Mouse (Mus musculus): Measurements from ENCODE around the gene Sh3gl2. TPM values are rescaled to one million over a fixed set of nuclear protein-coding genes. Genes with fewer than 3 reads are reported as not detected.

The Sh3gl2 gene
- polyA plus RNA-seq, 1 experiment = 236 TPM

DNA sequence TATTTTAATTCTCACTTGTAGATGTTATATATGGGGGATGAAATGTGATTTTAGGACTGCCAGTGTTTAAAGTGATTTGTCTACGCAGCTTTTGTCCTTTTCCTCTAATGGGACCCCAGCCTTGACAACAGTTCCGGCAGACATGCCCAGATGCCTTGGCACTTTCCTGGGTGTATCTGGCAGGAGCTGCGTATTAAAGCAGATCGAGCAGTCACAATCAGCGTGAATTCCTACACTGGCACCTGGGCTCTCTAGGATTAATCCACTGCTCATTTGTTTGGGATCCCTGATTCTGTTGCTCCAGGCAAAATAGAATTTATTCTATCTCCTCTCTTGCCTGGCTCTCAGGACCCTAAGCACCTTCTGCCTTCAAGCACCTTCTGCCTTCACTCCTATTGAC lies 171.7 kb downstream of the Sh3gl2 start:
- no peak overlapping the region for H3K27ac ChIP-seq (ENCODE audit: insufficient read depth, low read length)
- no peak for TF ChIP-seq CTCF (IDR thresholded peaks at IDR 0.05; ENCODE audit: extremely low read depth, insufficient read depth, low read length)
- TF ChIP-seq POLR2A (IDR thresholded peaks at IDR 0.05; ENCODE audit: extremely low read depth, insufficient read depth, low read length) = no peak
- H3K4me1 ChIP-seq (ENCODE audit: control insufficient read depth, insufficient read depth, low read length) = no peaks in the 10 kb centered on the region
- no peak overlapping the region for H3K4me3 ChIP-seq (ENCODE audit: insufficient read depth, low read length)

DNA sequence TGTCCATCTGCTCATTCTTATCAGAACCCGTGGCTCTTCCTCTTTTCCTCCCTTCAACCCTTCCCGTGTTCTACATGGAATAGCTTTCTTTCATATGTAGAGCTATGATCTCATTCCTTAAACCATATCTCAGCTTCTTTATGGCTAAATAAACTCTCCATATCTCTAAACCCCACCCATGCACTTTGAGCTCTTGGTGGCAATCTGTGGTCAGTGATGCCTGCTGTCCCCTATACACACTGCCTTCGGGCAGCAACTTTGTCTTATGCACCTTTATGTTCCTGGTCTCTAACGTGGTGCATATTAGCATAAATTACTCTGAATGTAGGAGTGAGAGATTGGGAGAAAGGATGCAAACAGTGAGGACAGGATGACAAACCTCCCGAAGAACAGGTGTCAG lies 180.3 kb downstream of the Sh3gl2 start:
- Histone ChIP-seq H3K4me3 (ENCODE audit: insufficient read depth, low read length) (no peak overlapping the region), H3K4me1 (ENCODE audit: control insufficient read depth, insufficient read depth, low read length) (0 out of 2 replicates have a peak, but pooled peaks cover 1% of the 10 kb centered on the region), H3K27ac (ENCODE audit: insufficient read depth, low read length) (no peak overlapping the region)
- TF ChIP-seq POLR2A (IDR thresholded peaks at IDR 0.05; ENCODE audit: extremely low read depth, insufficient read depth, low read length) (no peak), CTCF (IDR thresholded peaks at IDR 0.05; ENCODE audit: extremely low read depth, insufficient read depth, low read length) (no peak)

DNA sequence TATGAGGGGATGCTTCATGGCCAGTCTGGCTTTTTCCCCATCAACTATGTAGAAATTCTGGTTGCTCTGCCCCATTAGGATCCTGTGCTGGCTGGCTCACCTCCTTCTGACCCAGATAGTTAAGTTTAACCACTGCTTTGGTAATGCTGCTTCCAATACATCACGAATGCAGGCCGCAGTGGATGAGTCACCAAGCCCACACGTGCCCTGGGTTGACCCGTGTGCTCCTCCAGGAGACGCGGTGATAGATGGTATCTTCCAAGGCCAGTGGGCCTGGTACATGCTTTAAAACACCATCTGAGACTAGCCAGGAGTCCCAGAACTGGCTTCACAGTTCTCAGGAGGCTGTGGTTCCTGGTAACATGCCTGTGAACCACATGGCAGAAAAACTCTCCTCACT lies 182.8 kb downstream of the Sh3gl2 start:
- H3K4me1 ChIP-seq (ENCODE audit: control insufficient read depth, insufficient read depth, low read length) = peaks cover 3% of the 10 kb centered on the region
- H3K27ac ChIP-seq (ENCODE audit: insufficient read depth, low read length) = no peak overlapping the region
- TF ChIP-seq POLR2A (IDR thresholded peaks at IDR 0.05; ENCODE audit: extremely low read depth, insufficient read depth, low read length) (no peak), CTCF (IDR thresholded peaks at IDR 0.05; ENCODE audit: extremely low read depth, insufficient read depth, low read length) (no peak)
- no peak overlapping the region for H3K4me3 ChIP-seq (ENCODE audit: insufficient read depth, low read length)

DNA sequence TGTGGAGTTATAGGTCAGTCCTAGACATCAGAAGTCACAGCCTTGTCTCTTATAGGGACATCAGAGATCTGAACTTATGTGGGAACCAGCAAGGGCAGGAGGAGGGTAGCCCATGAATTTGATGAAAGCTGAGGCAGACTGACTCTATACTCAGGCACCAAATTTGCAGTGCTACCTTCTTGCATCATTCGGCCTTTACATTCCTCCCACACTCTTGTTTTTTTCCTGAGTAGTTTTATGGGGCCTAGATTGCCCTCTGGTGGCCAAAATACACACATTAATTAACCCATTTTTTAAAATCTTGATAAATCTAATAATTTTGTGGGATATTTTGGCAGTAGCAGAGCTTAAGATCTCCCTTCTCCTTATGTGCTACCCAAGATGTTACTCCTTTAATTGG lies 186.9 kb downstream of the Sh3gl2 start:
- TF ChIP-seq POLR2A (IDR thresholded peaks at IDR 0.05; ENCODE audit: extremely low read depth, insufficient read depth, low read length) (no peak), CTCF (IDR thresholded peaks at IDR 0.05; ENCODE audit: extremely low read depth, insufficient read depth, low read length) (peak; percentile 33; the same call in 1 of the 2 replicates)
- H3K4me3 ChIP-seq (ENCODE audit: insufficient read depth, low read length) = no peak overlapping the region
- H3K27ac ChIP-seq (ENCODE audit: insufficient read depth, low read length) = no peak overlapping the region
- peaks cover 3% of the 10 kb centered on the region for H3K4me1 ChIP-seq (ENCODE audit: control insufficient read depth, insufficient read depth, low read length)

GRCm38 (mm10) chr4:85398765-85399164 lies 193.8 kb downstream of the Sh3gl2 start:
- TF ChIP-seq POLR2A (IDR thresholded peaks at IDR 0.05; ENCODE audit: extremely low read depth, insufficient read depth, low read length) = no peak
- no peak for TF ChIP-seq CTCF (IDR thresholded peaks at IDR 0.05; ENCODE audit: extremely low read depth, insufficient read depth, low read length)
- Histone ChIP-seq H3K4me1 (ENCODE audit: control insufficient read depth, insufficient read depth, low read length) (no peaks in the 10 kb centered on the region), H3K4me3 (ENCODE audit: insufficient read depth, low read length) (no peak overlapping the region)

GRCm38 (mm10) chr4:85402823-85403222 lies 197.9 kb downstream of the Sh3gl2 start:
- TF ChIP-seq CTCF (IDR thresholded peaks at IDR 0.05; ENCODE audit: extremely low read depth, insufficient read depth, low read length) (peak; percentile 76), POLR2A (IDR thresholded peaks at IDR 0.05; ENCODE audit: extremely low read depth, insufficient read depth, low read length) (no peak)
- Histone ChIP-seq H3K27ac (ENCODE audit: insufficient read depth, low read length) (no peak overlapping the region), H3K4me1 (ENCODE audit: control insufficient read depth, insufficient read depth, low read length) (no peaks in the 10 kb centered on the region), H3K4me3 (ENCODE audit: insufficient read depth, low read length) (no peak overlapping the region)

More at GRCm38 (mm10) chr4:85398765-85399164, 193.8 kb downstream of the Sh3gl2 start:
- no peak overlapping the region for H3K27ac ChIP-seq (ENCODE audit: insufficient read depth, low read length)

- H3K27ac ChIP-seq (ENCODE audit: insufficient read depth, low read length) = no peak overlapping the region
- TF ChIP-seq CTCF (IDR thresholded peaks at IDR 0.05; ENCODE audit: extremely low read depth, insufficient read depth, low read length) (peak; percentile 74), POLR2A (IDR thresholded peaks at IDR 0.05; ENCODE audit: extremely low read depth, insufficient read depth, low read length) (no peak)
- H3K4me3 ChIP-seq (ENCODE audit: insufficient read depth, low read length) = no peak overlapping the region
- no peaks in the 10 kb centered on the region for H3K4me1 ChIP-seq (ENCODE audit: control insufficient read depth, insufficient read depth, low read length)
These were observed 199.7 kb downstream of the Sh3gl2 start for GRCm38 (mm10) chr4:85404424-85405194.

DNA sequence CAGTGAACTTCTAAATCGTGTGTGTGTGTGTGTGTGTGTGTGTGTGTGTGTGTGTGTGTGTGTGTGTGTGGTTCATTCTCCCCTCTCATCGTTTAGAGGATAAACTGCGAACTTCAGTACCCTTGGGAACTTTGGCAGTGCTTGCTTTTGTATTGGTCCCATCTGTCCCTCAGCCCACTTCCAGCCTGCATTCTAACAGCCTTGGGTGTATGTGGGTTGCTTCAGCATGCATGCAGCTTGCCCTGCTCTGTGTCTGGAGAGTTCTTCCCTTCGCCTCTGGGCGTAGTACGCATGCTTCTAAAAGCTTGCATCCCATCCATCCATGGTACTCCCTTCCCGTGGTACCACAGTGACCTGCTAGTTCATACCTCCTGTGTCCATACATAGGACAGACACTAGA lies 200.3 kb downstream of the Sh3gl2 start:
- H3K4me1 ChIP-seq (ENCODE audit: control insufficient read depth, insufficient read depth, low read length) = no peaks in the 10 kb centered on the region
- no peak overlapping the region for H3K27ac ChIP-seq (ENCODE audit: insufficient read depth, low read length)
- TF ChIP-seq CTCF (IDR thresholded peaks at IDR 0.05; ENCODE audit: extremely low read depth, insufficient read depth, low read length) (no peak), POLR2A (IDR thresholded peaks at IDR 0.05; ENCODE audit: extremely low read depth, insufficient read depth, low read length) (no peak)
- H3K4me3 ChIP-seq (ENCODE audit: insufficient read depth, low read length) = no peak overlapping the region

DNA sequence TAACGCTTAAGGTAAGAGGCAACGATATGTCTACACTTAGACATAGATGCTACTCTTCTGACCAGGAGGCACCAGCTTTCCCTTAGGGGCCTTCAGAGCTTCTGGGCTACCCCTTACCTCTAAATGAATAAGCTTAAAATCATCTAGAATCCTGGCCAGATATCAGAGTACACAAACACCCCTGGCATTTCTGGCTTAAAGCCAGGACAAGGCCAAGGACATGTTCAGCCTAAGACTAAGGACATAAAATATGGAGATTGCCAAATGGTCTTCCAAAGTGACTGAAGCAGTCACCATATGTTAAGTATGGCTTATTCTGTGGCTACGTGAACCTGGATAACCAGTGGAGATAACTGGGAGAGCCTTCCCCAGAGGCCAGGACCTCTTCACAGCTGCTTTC lies 211.5 kb downstream of the Sh3gl2 start:
- no peak overlapping the region for H3K4me3 ChIP-seq (ENCODE audit: insufficient read depth, low read length)
- TF ChIP-seq POLR2A (IDR thresholded peaks at IDR 0.05; ENCODE audit: extremely low read depth, insufficient read depth, low read length) (no peak), CTCF (IDR thresholded peaks at IDR 0.05; ENCODE audit: extremely low read depth, insufficient read depth, low read length) (no peak)
- no peaks in the 10 kb centered on the region for H3K4me1 ChIP-seq (ENCODE audit: control insufficient read depth, insufficient read depth, low read length)
- no peak overlapping the region for H3K27ac ChIP-seq (ENCODE audit: insufficient read depth, low read length)

- TF ChIP-seq POLR2A (IDR thresholded peaks at IDR 0.05; ENCODE audit: extremely low read depth, insufficient read depth, low read length) (no peak), CTCF (IDR thresholded peaks at IDR 0.05; ENCODE audit: extremely low read depth, insufficient read depth, low read length) (no peak)
- Histone ChIP-seq H3K4me1 (ENCODE audit: control insufficient read depth, insufficient read depth, low read length) (no peaks in the 10 kb centered on the region), H3K27ac (ENCODE audit: insufficient read depth, low read length) (no peak overlapping the region), H3K4me3 (ENCODE audit: insufficient read depth, low read length) (no peak overlapping the region)
These were observed 215.5 kb downstream of the Sh3gl2 start for GRCm38 (mm10) chr4:85420429-85420828.
